Mouse (Mus musculus): ENCODE measurements around the gene Ccdc162.

- TF ChIP-seq POLR2A (IDR thresholded peaks at IDR 0.05; ENCODE audit: insufficient read length, low read depth) (no peak), TCF12 (IDR thresholded peaks at IDR 0.05; ENCODE audit: insufficient read depth, poor library complexity, severe bottlenecking) (no peak), MYOD1 (IDR thresholded peaks at IDR 0.05; ENCODE audit: control insufficient read depth in 1 of 3, insufficient read length in 2 of 3, low read depth in 2 of 3) (no peak), MAX (IDR thresholded peaks at IDR 0.05; ENCODE audit: low read depth) (no peak)
Measured at GRCm38 (mm10) chr10:41518508-41518980, 197.9 kb downstream of the Ccdc162 start.
